Mouse (Mus musculus): ENCODE data around the gene Palm2.

GRCm38 (mm10) chr4:57574181-57574580, 140.1 kb downstream of the Palm2 start:
- TF ChIP-seq CTCF (IDR thresholded peaks at IDR 0.05; ENCODE audit: low read depth) (no peak), EP300 (IDR thresholded peaks at IDR 0.05; ENCODE audit: low read depth) (no peak)

Data from liver, embryonic 14.5 days (tissue).